ENCODE assay signal across 8 mouse cellular contexts in the genomic region with DNA sequence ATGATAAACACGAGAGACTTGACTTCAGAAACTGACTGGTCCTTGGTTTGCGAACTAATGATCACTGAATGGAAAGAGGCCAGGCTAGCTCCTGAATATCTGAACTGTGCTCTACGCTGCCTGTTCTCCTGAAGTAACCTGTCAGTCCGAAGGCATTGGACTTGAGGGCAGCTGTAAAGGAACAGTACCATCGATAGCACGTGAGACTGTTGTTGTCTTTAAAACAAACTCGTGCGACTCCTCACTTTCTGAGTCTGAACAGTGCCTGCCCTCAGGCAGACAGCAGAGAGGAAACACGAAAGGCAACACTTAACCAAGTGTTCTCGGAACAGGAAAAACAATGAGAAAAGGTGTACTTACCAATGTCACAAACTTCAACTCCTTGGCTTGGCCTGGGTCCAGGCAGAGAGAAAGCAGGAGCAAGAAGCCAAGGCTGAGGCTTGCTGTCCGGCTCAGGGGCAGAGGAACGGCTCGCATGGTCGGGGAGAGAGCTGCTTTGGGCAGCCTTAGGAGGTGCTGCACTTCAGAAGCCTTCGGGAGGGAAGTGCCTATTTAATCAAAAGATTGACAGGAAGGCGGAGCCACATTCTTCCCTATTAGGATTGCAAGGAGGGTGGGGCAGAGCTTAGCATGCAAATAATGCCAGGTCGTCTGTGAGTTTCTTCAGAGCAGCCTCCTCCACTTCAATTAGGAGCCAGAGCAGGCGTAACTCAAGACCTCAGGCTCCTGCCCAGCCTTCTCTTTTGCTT. TPM values are rescaled to one million over a fixed set of nuclear protein-coding genes. Genes with fewer than 3 reads are reported as not detected.
DNase-seq lines count a peak whose midpoint lies in the region; ATAC-seq and TF ChIP-seq lines count a peak whose summit lies in the region.

Gene Acpp (minus strand): TSS at position 566 of the 749 bp plus-strand sequence.

- peak within 1 kb of the TSS; percentile 10; the same call in 1 of the 2 replicates for H3K4me3 ChIP-seq in forebrain, embryonic 15.5 days
- peak within 1 kb of the TSS; percentile 20 for H3K4me3 ChIP-seq in intestine, embryonic 15.5 days (replicated peaks)
- peak within 1 kb of the TSS; percentile 34 for H3K4me3 ChIP-seq in liver, postnatal 0 days (ENCODE audit: low read depth, low read length)
- H3K4me3 ChIP-seq in neural tube, embryonic 12.5 days, result no peak within 1 kb of the TSS

- 17% methylated on average over 18 of the region's 18 CpGs for WGBS in forebrain, embryonic 15.5 days
- WGBS in intestine, embryonic 15.5 days, result 16% methylated on average over 18 of the region's 18 CpGs
- 18% methylated on average over 18 of the region's 18 CpGs for WGBS in liver, postnatal 0 days (ENCODE audit: insufficient replicate concordance)
- WGBS in neural tube, embryonic 12.5 days, result 30% methylated on average over 18 of the region's 18 CpGs

- H3K27ac ChIP-seq in forebrain, embryonic 15.5 days (replicated peaks), result no peak within 1 kb of the TSS
- H3K27ac ChIP-seq in intestine, embryonic 15.5 days, result peak within 1 kb of the TSS; percentile 51
- H3K27ac ChIP-seq in liver, postnatal 0 days (ENCODE audit: low read depth), result peak within 1 kb of the TSS; percentile 71
- no peak within 1 kb of the TSS for H3K27ac ChIP-seq in neural tube, embryonic 12.5 days

- no peak for TF ChIP-seq CTCF in liver, postnatal 0 days (IDR thresholded peaks at IDR 0.05; ENCODE audit: low read depth)

- no peak for TF ChIP-seq EP300 in liver, postnatal 0 days (IDR thresholded peaks at IDR 0.05; ENCODE audit: low read depth)

- H3K36me3 ChIP-seq in forebrain, embryonic 15.5 days, result no peaks in the 10 kb centered on the region
- H3K36me3 ChIP-seq in intestine, embryonic 15.5 days, result no peaks in the 10 kb centered on the region
- H3K36me3 ChIP-seq in liver, postnatal 0 days (replicated peaks; ENCODE audit: insufficient read depth, low read length), result no peaks in the 10 kb centered on the region
- no peaks in the 10 kb centered on the region for H3K36me3 ChIP-seq in neural tube, embryonic 12.5 days

- peaks cover 4% of the 10 kb centered on the region; the same call in 1 of the 2 replicates for H3K4me1 ChIP-seq in forebrain, embryonic 15.5 days
- H3K4me1 ChIP-seq in intestine, embryonic 15.5 days (replicated peaks), result no peaks in the 10 kb centered on the region
- H3K4me1 ChIP-seq in liver, postnatal 0 days (ENCODE audit: insufficient read depth), result 0 out of 2 replicates have a peak, but pooled peaks cover 8% of the 10 kb centered on the region
- H3K4me1 ChIP-seq in neural tube, embryonic 12.5 days, result peaks cover 6% of the 10 kb centered on the region

- DNase-seq in B cell, adult 2 months, result peak; percentile 59 to 67
- DNase-seq in liver, postnatal 0 days, result peak; percentile 44
- peak; percentile 70 for DNase-seq in thymus, postnatal 14 days
- DNase-seq in layer of hippocampus, adult 18-20 months (ENCODE audit: low spot score in 2 of 2), result no peak

- H3K9ac ChIP-seq in forebrain, embryonic 15.5 days (replicated peaks), result no peak within 1 kb of the TSS
- peak within 1 kb of the TSS; percentile 23; the same call in 1 of the 2 replicates for H3K9ac ChIP-seq in intestine, embryonic 15.5 days
- H3K9ac ChIP-seq in liver, postnatal 0 days (replicated peaks), result peak within 1 kb of the TSS; percentile 30; the same call in 1 of the 2 replicates
- H3K9ac ChIP-seq in neural tube, embryonic 12.5 days, result no peak within 1 kb of the TSS

- H3K9me3 ChIP-seq in forebrain, embryonic 15.5 days, result no peaks in the 10 kb centered on the region
- no peaks in the 10 kb centered on the region for H3K9me3 ChIP-seq in intestine, embryonic 15.5 days
- H3K9me3 ChIP-seq in liver, postnatal 0 days (ENCODE audit: low read length), result no peaks in the 10 kb centered on the region
- no peaks in the 10 kb centered on the region for H3K9me3 ChIP-seq in neural tube, embryonic 12.5 days

- H3K4me2 ChIP-seq in forebrain, embryonic 15.5 days (replicated peaks), result peak within 1 kb of the TSS; percentile 27
- peak within 1 kb of the TSS; percentile 57 for H3K4me2 ChIP-seq in intestine, embryonic 15.5 days (replicated peaks)
- peak within 1 kb of the TSS; percentile 67 for H3K4me2 ChIP-seq in liver, postnatal 0 days (ENCODE audit: low read depth, low read length)
- H3K4me2 ChIP-seq in neural tube, embryonic 12.5 days (replicated peaks), result peak within 1 kb of the TSS; percentile 46

- peak; percentile 72 for ATAC-seq in activated CD4-positive, CD25-positive, alpha-beta regulatory T cell, adult 4 months
- ATAC-seq in forebrain, embryonic 15.5 days (replicated peaks), result 0 out of 2 replicates have a peak, but pooled peaks have one; percentile 26
- peak; percentile 91 for ATAC-seq in intestine, embryonic 15.5 days
- ATAC-seq in liver, postnatal 0 days, result peak; percentile 59; the same call in 1 of the 2 replicates
- no peak for ATAC-seq in neural tube, embryonic 12.5 days (ENCODE audit: low FRiP score, low read depth)

- no peaks in the 10 kb centered on the region for H3K27me3 ChIP-seq in forebrain, embryonic 15.5 days
- no peaks in the 10 kb centered on the region for H3K27me3 ChIP-seq in intestine, embryonic 15.5 days (replicated peaks)
- H3K27me3 ChIP-seq in liver, postnatal 0 days (ENCODE audit: insufficient read depth, low read length), result no peaks in the 10 kb centered on the region
- no peaks in the 10 kb centered on the region for H3K27me3 ChIP-seq in neural tube, embryonic 12.5 days (replicated peaks)

RNA-seq across cellular contexts. Expression of gene Acpp, which starts in this region (rescaled TPM):
- polyA plus RNA-seq in activated CD4-positive, CD25-positive, alpha-beta regulatory T cell, adult 4 months (2017; shearing (Covaris generic)), result 1 to 10 TPM; 1.7 to 3.7 TPM
- polyA plus RNA-seq in forebrain, embryonic 15.5 days (2015; fragmentation: Nextera tagmentation; extraction: Ambion mirVana), result 0.06 and 0.14 TPM in 2 replicates
- 1.5 TPM in 2 replicates for polyA plus RNA-seq in intestine, embryonic 15.5 days (2015; fragmentation: Nextera tagmentation; extraction: Ambion mirVana)
- 0.57 and 0.79 TPM in 2 replicates for polyA plus RNA-seq in liver, postnatal 0 days (2015; fragmentation: Nextera tagmentation; extraction: Ambion mirVana)
- polyA plus RNA-seq in neural tube, embryonic 12.5 days (2016; fragmentation: Nextera tagmentation; extraction: Ambion mirVana), result 0.27 TPM in 1 of 2 replicates, not detected in the other
- under 1 TPM in 1 of 2 experiments, not detected in 1; 0.27 TPM for total RNA-seq in layer of hippocampus, adult 18-20 months (2021)

Comparison
In these comparisons a context has a peak if more than half of its experiments do, and no peak if none do; other contexts are left out.
1. Peak in ATAC-seq, H3K4me3 ChIP-seq and H3K4me2 ChIP-seq in forebrain, embryonic 15.5 days; RNA of the gene not detected or under 1 TPM.
2. Peak in DNase-seq, ATAC-seq, H3K4me3 ChIP-seq, H3K27ac ChIP-seq, H3K9ac ChIP-seq and H3K4me2 ChIP-seq in liver, postnatal 0 days; RNA of the gene not detected or under 1 TPM.
3. DNase-seq: peak in B cell, adult 2 months (2 of 2) and thymus, postnatal 14 days (single experiment); none in layer of hippocampus, adult 18-20 months (0 of 2).
4. Peak in every context shown above with its lines, with median percentiles within 50 percentile points of each other: H3K4me2 ChIP-seq.